Mouse (Mus musculus) adrenal gland, postnatal 25 days (tissue): ENCODE results near the gene Mtnr1a. TPM values are rescaled to one million over a fixed set of nuclear protein-coding genes. Genes with fewer than 3 reads are reported as not detected.
"Not testable (repeated sequence)": the region's sequence is repeated elsewhere in the genome, so short reads cannot be mapped to it uniquely, and the experiment has no call there.

Experiments
- DNase-seq: peaks from one replicate; pipeline ENCODE4 v3.0.0; 2021; ENCODE audit warnings: mixed read lengths
- long read RNA-seq: library from polyadenylated mRNA; stranded (forward); transcript quantifications from one replicate; pipeline ENCODE4 v2.0.0, GENCODE M21; 2021
- total RNA-seq: library from RNA; stranded (reverse); gene quantifications from 2 replicates; pipeline ENCODE4 v1.2.3, GENCODE M21; 2021

Mtnr1a gene
- total RNA-seq = not detected in 2 replicates
- long read RNA-seq = 0 reads

DNA sequence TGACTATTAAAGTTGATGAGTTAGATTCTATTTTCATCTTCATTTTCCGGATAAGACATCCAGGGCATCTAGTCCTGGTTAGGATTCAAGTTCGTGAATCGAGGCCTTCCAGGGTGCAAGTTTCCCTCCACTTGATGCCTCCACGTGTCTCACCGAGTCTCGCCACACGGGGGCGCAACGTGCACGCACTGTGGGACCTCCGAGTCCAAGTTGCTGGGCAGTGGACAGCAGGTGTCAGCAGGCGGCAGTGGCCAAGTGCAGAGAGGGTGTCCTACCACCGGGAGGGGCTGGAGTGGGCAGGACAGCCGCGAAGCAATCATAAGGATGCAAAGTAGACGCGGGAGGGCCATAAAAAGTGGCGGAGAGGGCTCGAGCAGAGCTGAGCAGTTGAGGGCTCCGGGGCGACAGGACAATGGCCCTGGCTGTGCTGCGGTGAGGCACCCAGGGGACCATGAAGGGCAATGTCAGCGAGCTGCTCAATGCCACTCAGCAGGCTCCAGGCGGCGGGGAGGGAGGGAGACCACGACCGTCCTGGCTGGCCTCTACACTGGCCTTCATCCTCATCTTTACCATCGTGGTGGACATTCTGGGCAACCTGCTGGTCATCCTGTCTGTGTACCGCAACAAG, at the start of gene Mtnr1a:
TSS of gene Mtnr1a (plus strand) at position 379 of the 628 bp plus-strand sequence.
- DNase-seq = peak; percentile 93

DNA sequence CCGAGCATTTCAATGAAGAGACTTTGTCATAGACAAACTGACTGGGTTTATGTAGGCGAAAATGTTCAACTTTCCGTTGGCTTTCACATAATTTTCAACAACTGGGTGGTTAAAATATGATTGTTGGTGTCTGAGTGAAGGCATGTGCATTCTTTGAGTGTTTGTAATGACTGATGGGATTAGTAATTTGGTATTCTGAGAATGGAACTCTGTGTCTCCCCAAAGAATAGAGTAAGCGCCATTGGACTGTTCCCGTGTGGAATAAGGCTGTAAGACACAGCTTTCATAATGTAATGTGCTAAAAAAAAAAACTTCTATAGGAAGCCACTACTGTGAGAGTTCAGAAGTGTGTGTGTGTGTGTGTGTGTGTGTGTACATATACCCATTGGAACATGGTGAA, 49.7 kb upstream of the Mtnr1a start:
- DNase-seq = no peak

DNA sequence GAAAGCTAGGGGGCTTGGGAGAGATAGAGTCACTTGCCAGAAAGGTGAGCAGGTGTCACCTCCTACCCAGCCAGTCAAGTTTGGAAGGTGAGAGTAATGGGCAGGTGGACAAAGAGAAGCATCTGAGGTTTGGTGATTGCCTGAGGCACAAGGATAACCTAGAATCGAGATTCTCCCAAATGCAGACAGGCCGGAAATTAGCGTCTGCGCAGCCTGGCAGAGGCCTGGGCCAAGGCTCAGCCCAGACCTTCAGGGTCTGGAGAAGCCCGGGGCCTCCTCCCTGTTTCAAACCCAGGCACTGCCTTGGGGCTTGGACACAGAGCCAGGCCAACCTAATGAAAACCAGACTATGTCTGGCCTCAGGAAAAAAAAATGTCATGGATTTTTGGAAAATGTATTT, 47.8 kb upstream of the Mtnr1a start:
- DNase-seq = no peak

DNA sequence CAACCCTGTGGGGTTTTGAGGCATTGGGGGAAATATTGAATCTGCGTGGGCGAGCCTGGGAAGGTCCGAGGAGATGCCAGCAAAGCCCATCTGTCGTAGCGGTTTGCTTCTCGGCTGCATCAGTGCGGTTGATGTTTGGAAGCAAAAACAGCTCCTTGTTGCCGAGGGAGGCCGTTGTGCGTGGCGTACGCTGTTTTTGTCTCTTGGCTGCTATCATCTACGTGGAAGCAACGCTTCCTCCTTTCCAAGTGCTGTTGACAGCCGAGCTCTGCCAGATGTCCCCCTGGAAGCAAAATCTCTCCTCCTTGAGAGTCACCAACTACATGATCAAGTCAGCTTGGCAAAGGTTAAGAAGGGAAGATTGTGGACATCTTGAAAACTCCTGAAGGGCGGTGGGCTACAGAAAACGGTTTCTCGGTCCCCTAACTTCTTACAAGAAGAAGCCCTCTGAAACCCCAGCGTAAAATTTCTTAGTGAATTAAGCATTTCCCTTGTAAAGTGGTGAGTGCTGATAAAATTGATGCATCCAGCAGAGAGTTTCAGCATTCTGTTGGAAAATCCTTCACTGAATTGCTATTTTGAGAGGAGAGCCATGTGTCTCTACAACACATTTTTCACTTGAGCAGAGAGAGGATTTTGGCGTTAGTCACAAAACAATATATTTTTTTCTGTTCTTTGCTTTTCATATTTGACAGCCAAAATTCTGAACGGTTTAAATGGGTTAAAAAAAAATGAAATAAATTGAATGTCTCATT, 46.8 kb upstream of the Mtnr1a start:
- DNase-seq = no peak

DNA sequence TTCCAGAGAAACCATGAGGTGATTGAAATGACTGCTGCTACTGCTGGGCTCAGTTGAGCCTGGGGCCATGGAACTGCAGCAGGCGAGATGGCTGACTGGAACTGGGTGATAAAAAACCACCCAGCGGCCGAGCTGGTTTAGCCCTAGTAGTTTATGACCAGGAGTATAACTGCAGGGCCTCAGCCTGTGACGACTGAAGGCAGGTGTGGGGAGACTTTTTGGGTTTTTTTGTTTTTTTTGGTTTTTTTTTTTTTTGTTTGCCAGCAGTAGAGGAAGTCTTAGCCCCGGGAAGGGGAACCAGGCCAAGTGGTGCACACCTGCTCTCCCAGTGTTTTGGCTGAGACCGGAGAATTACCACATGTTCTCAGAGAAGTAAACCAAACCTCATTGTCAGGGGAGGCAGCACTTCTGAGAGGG, 40.8 kb upstream of the Mtnr1a start:
- no peak for DNase-seq

DNA sequence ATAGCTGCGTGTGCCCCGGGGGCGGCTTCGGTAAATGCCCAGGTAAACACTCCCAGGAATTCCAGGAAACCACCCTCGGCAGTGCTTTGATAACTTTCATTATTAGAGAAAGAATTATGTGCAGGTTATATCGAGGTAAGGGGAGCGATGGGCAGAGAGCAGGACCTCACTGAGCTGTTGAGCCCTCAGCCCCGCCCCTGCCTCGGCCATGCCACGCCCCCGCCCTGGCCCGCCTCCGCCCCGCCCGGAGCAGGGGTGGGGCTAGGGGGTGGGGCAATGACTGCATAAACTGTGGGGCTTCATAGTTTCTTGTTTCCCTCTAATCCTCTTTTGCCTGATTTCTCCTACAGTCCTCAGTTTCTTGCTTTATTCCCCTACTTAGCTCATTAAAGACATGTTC, 30.6 kb upstream of the Mtnr1a start:
- DNase-seq = no peak

DNA sequence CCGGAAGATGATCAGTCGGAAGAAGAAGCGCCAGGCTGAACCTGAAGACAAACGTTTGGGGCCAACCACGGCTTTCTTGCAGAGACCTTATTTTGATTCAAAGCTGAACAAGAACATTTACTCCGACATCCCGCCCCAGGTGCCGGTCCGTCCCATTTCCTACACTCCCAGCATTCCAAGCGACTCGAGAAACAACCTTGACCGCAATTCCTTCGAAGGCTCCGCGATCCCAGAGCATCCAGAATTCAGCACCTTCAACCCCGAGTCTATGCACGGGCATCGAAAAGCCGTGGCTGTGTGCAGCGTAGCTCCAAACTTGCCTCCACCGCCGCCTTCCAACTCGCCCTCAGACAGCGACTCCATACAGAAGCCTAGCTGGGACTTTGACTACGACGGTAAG, 24.8 kb upstream of the Mtnr1a start:
- no peak for DNase-seq

DNA sequence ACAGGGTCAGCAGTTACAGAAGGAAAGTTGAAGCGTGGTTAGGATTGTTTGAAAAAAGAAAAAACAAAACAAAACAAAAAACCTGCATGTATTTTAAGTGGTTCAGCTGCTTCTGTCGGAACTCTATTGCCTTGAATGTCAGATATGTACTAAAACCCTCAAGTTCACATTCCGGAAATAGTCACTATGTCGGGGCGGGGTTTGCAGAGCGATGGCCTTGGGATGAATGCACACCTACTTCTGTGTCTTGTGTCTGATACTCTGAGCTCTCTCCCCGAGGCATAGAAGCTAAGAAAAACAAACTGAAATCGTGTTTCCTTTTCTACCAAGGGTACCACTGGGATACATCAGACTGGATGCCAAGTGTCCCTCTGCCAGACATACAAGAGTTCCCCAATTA, 18.5 kb upstream of the Mtnr1a start:
- DNase-seq = no peak

DNA sequence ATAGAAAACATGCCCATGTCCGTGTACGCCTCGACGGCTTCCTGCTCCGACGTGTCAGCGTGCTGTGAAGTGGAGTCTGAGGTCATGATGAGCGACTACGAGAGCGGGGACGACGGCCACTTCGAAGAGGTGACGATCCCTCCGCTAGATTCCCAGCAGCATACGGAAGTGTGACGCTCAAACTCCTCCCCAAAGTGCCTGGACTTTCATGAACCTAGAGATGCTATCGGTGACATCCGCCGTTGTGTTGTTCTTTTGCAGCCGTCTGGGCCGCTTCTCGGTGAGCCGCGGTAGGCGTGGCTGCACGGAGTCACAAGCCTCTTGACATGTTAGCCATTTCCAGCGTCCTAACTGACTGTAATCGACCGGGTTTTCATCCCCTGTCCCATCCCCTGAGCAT, 17.7 kb upstream of the Mtnr1a start:
- DNase-seq = no peak

DNA sequence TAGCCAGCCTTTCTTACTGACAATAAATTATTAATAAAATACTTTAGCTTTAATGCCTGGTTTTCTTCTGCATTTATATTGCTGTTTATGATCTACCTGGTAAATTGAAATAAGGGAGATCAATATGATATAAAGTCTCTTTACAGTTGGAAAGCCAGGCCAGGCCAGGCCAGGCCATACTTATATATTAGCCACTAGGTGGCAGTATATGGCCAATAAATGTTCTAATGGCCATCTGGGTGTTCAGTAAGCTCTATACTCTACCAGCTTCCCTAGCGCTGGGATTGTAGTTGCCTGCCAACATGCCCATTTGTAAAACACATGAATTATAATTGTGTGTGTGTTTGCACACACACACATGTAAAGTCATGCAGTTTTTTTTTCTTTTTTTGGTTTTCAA, 16.7 kb upstream of the Mtnr1a start:
- no peak for DNase-seq

DNA sequence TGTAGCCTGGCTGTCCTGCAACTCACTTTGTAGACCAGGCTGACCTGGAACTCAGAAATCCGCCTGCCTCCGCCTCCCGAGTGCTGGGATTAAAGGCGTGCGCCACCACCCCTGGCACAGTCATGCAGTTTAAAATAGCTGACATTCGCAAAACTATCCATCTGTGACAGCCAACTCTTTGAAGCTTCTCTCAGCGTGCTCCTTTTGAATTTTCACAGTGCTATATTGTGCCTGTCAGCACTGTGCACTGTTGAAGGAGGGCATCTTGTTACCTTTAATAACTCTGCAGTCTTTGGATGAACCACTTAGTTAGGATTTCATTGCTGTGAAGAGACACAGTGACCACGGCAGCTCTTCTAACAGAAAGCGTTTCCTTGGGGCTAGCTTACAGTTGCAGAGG, 16.3 kb upstream of the Mtnr1a start:
- no peak for DNase-seq

DNA sequence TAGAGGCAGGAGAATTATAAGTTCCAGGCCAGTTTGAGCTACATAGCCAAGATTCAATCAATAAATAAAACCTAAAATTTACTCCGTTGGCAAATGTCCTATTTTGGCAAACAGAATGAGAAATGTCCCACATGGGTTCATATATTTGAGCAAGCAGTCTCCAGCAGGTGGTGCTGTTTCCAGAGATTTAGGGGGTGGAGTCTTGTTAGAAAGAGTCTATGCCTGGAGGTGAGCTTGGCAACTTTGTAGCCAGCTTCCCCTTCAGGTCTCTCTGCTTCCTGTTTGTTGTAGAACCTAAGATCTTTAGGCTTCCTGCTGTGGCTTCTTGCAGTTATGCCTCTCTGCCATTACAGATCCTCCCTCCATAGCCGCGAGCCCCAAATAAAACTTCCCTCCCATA, 13.4 kb upstream of the Mtnr1a start:
- no peak for DNase-seq

DNA sequence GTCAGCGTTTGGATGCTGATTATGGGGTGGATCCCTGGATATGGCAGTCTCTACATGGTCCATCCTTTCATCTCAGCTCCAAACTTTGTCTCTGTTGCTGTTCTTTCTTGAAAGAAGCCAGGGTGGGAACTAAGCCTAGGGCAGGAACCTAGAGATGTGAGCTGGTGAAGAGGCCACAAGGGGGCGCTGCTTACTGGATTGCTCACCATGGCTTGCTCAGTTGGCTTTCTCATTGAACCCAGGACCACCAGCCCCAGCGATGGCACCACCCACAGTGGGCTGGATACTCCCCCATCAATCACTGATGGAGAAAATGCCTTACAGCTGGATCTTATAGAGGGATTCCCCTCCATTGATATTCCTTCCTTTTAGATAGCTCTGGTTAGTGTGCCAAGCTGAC, 12.1 kb upstream of the Mtnr1a start:
- DNase-seq = no peak

DNA sequence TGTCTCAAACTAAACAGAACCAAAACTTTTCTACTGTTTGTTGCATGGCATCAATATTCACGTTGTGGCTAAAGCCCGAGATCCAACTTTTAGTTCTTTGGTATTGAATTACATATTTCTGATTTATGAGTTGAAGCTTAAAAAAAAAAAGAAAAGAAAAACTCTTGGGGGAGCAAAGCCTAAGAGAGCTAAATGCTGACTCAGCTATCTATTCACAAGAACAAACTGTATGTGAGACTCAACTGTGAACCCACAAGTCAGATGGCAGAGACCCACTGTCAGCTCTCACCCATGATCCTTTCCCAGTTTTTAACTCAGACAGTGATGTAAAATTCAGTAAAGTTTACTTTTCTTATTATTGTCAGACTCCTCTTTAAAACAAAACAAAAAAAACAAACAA, 8.9 kb upstream of the Mtnr1a start:
- no peak for DNase-seq

DNA sequence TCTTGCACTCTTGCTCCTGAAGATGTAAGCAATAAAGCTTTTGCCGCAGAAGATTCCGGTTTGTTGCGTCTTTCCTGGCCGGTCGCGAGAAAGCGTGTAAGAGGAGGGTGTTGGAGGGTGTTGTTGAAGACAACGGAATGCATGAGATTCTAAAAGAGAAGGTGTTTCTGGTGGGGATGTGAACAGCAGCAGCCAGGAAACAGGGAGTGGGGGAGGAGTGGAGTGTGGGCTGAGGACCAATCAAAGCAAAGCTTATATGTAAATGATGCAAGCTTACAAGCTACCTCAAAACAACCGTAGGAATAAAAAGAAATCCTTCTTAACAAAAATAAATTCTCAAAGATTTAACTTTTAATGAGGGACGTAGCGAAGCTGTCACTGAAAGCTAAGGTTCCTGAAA, 6.6 kb upstream of the Mtnr1a start:
- no peak for DNase-seq

DNA sequence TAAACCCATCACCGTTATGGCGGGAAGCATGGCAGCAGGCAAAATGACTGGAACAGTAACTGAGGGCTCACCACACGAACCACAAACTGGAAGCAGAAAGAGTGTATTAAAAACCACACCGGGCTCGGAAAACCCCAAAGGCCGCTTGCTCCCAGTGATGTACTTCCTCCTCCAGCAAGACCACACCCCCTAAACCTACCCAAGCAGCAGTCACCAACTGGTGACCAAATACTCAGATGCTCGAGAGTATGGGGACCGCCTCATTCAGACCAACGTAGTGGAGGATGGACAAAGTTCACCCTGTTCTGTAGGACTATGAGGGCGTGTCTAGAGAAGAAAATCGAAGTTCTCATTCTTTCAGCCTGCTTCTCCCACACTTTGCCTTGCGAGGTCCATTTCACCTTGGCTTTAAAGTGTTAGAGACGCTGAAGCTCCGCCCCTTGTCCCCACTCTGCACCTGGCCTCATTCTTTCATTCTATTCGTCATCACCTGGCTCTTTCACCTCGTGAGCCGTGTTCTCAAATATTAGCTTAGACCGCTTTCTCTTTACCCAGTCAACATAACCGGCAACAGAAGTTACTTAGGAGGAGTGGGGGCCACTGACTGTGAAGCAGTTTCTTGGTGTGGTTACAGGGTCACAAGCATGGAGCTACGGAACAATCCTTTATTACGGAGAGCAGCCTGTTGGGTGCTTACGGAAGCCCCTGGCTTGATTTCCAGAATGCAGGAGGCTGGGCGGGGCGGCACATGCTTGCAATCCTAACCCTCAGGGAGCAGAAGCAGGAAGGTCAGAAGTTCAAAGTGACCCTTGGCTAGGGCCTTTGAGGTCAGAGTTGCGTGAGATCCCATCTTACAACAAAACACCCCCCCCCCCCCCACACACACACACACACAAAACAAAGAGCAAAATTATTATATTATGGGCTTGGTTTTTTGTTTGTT, 5.7 kb upstream of the Mtnr1a start:
- DNase-seq = no peak

DNA sequence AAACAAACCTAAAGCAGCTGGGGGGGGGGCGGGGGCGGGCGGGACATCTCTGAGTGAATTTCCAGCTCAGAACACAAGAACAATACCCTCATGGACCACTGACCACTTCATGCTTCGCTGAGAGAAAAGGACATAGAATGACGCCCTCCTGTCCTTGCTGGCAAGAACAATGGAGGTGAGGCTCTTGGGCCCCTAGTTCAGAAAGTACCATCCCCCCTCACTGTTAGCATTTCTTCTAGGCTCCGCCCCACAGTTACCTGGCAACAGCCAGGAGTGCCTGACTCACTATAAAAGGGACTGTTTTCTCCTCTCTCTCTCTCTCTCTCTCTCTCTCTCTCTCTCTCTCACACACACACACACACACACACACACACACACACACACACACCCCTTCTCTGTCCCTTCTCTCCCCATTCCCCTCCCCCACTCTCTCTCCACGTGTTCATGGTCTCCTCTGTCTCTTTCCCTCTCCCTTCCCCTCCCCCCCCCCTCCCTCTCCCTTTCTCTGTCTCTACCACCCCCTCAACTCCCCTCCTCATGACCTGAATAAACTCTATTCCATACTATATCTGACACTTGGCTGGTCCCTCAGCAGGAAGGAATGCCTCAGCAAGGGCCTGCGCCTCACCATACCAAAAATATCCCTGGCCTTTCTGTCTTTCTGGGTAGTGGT, 4.6 kb upstream of the Mtnr1a start:
- no peak for DNase-seq

DNA sequence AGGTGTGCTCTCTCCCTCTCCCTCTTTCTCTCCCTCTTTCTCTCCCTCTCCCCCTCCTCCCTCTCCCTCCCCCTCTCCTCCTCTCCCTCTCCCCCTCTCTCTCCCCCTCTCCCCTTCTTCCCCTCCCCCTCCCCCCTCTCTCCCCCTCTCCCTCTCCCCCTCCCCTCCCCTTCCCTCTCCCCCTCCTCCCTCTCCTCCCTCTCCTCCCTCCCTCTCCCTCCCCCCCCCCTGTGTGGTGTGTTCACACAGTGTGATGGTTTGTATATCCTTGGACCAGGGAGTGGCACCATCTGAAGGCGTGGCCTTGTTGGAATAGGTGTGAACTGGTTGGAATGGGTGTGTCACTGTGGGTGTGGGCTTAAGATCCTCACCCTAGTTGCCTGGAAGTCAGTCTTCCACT, 3.5 kb upstream of the Mtnr1a start:
- DNase-seq = not testable (repeated sequence)

DNA sequence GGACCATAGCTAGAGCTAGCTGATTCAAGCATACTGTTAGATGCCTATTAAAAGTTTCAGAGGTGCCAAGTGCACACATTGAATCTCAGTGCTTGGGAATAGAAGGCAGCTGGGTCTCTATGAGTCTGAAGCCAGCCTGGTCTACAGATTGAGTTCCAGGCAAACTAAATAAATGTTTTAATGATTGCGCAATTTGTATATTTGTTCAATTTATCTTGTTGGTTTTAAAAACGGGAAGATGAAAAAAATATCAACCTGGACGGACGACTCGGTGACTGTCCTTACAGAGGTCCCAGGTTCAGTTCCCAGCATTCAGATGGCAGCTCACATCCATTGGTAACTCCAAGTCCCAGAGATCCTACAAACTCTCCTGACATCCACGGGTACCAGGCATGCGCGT, 2.0 kb downstream of the Mtnr1a start:
- no peak for DNase-seq

DNA sequence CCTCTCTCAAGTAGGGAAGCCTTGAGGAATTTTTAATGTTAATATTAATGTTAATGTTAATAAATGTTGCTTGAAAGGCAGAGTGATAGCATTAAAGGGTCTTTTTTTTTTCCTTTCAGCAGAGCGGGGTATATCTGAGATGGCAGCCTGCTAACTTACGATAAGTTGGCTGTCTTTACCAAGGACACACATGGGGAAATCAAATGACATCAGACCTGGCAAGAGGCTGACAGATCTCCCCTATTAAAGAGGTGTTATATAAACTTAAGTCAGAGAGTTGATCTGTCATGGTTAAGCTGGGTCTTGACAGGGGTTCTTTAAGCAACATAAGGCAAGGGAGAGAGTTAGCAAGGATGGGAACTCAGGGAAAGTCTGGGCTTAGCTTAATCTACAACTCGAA, 11.9 kb downstream of the Mtnr1a start:
- DNase-seq = no peak

DNA sequence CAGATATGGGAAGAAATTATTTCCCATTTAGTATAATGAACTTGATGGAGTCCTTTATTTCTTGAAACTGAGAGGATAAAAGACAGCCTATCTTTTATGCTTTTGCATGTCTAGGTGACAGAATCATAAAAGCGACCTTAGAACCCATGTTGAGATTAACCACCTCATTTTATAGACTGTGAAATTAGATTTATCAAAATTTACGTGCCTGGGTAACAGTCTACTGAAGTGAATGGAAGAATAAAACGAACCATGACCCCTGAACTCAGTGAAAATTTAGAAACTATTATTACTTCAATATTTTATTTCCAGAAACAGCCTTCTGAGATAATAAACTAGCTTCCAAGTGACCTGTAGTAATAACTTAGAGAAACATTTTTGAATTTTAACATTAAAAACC, 24.7 kb downstream of the Mtnr1a start:
- no peak for DNase-seq

DNA sequence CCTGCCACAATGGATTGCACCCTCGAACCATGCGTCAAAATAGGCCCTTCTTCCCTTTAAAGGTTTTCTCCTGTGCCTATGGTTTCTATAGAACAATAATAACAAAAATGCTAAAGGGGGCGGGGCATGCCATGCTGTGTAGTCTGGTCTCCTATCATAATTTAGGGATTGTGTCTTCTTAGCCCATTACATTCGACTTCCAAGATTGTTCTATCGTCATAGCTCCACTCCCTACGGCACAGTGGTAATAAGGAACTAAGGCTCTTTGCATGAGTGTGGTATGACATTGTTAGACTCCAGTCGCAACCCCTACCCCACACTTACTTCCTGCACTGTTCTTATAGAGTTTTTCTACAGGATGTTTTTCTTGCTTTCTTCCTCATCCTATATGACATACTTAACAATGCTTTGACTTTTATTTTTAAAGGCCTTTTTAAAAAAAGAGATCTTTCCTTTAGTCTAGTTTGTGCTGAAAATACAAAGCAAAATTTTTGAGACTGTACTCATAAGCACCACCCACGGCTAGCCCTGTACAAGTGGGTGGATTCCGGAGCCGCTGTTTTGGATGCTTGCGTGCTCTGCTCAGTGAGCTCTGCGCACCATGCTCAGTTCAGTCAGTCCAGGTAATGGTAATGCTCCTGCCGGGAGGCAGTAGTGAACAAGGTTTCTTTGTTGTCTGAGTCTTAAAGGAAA, 40.6 kb downstream of the Mtnr1a start:
- DNase-seq = no peak
